Mouse (Mus musculus) heart, adult 18-20 months (tissue): ENCODE measurements around the gene Fat2. TPM values are rescaled to one million over a fixed set of nuclear protein-coding genes. Genes with fewer than 3 reads are reported as not detected.

Experiments
- DNase-seq, 2 experiments: peaks; one replicate each; pipeline ENCODE4 v3.0.0; 2021 to 2022; ENCODE audit warnings: mixed read lengths in 1 of 2
- total RNA-seq, 2 experiments: library from RNA; stranded (reverse); gene quantifications; 2 replicates each; pipeline ENCODE4 v1.2.3; 2021

The Fat2 gene
- total RNA-seq, 2 experiments from 2014 or later: 0.13 to 0.15 TPM

GRCm38 (mm10) chr11:55239496-55239895 lies 96.9 kb downstream of the Fat2 start:
- no peak for DNase-seq

DNA sequence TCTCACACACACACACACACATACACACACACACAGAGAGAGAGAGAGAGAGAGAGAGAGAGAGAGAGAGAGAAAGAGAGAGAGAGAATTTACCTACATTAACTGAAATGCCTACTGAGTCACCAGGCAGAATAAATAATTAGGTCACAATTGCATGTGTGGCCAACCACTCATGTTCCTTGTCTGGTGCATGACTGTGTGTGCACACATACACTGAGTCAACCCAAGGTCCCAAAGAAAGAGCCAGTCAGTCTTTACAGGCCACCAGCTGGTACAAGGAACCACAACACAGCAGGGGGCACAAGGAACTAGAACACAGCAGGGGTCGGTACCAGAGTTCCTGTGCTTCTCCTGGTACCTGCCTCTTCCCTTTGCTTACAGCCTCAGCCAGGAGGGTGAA lies 99.5 kb downstream of the Fat2 start:
- no peak for DNase-seq

- no peak for DNase-seq
Measured at GRCm38 (mm10) chr11:55234791-55235190, 101.6 kb downstream of the Fat2 start.

DNA sequence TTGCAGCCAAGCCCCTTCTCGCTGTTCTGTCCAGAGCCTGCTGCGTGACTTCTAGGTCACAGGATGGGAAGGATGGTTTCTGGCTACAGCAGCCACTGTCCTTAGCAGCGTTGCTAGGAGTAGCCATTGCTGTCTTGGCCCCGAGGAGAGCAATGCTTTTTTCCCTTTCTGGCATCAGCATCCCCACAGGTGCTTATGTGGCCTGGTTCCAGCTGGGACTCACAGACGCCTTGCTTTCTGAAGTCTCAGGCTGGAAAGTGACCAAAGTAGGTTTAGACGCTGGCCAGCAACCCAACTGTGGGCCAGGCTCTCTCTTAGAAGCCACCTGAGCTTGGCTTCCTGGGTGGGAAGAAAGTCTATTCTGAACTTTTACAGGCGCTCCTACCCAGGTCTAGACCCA lies 102.1 kb downstream of the Fat2 start:
- no peak for DNase-seq

- no peak for DNase-seq
Measured at GRCm38 (mm10) chr11:55231034-55231433, 105.3 kb downstream of the Fat2 start.

GRCm38 (mm10) chr11:55221306-55221705 lies 115.1 kb downstream of the Fat2 start:
- no peak for DNase-seq

- DNase-seq: no peak
Measured at GRCm38 (mm10) chr11:55218473-55218872, 117.9 kb downstream of the Fat2 start.

DNA sequence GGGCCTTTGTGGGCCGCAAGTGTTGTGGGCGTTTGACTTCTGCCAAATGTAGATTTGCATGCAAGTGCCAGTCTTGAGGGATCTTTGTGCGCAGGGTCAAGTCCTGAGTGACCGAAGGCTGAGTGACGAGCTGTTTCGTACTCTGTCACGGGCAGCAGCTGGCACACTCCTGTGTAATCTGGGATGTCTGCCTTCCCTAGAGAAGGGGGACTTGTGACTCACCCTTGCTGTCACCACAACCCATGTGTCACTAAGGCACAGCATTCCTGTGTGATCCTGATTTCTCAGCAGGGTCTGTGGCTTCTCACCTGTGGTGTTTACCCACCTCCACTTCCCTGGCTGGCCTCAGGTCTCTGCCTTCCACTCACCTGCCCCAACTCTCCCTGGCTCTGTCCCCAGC lies 118.5 kb downstream of the Fat2 start:
- no peak for DNase-seq

GRCm38 (mm10) chr11:55217418-55217817 lies 118.9 kb downstream of the Fat2 start:
- no peak for DNase-seq

DNA sequence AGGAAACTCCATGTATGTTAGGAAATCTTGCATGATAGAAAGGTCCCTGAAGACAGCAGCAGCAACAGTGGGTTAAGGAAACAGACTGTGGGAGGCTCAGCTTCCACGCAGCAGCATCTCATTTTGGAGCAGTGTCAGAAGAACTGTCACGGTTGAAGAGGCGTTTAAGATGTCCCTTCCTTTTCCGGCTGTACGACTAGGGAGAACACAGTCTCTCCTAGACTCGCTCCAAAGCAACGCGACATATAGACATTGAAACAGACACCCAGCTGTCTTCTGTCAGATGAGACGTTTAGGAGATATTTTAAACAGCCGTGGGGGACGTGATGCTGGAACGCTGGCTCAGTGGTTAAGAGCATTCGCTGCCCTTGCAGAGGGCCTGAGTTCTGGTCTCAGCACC lies 119.5 kb downstream of the Fat2 start:
- no peak for DNase-seq

- no peak for DNase-seq
Measured at GRCm38 (mm10) chr11:55216061-55216460, 120.3 kb downstream of the Fat2 start.

DNA sequence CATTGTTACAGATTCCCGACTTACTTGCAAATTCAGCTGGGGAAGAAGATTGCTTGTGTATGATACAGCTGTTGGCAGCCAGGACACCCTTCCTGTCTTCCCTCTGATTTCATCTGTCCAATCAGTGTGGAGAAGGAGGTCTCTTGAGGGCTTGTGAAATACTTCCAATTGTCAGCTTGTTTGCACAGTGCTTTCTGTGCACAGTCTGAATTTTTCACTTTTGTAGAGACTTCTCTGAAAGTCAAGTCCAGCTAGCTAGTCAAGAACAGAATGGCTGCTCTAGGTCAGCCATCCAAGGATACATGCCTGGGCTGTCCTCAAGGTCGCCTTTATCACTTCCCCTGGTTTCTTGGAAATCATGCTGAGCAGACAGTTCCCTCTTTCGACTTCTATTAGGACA lies 121.4 kb downstream of the Fat2 start:
- peak; percentile 36 to 58 for DNase-seq

DNA sequence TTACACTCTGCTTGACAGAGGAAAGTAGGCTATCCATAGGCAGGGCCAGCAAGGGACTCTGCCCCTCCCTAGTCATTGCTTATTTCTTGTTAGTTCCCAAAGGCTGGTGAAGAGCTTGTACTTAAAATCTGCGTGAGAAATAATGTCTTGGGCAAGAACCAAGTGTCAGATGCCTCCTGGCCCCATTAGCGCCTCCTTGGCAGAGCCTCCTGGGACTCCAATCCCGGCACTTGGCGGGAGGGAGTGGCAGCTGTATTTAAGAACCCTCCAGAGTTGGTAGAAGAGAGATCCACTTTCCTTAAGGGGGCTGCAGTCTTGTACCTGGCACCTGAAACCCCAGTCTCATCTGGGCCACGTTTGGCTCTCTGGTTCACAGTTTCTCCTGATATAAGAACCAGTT lies 122.2 kb downstream of the Fat2 start:
- DNase-seq: no peak

GRCm38 (mm10) chr11:55213518-55213917 lies 122.8 kb downstream of the Fat2 start:
- no peak for DNase-seq

DNA sequence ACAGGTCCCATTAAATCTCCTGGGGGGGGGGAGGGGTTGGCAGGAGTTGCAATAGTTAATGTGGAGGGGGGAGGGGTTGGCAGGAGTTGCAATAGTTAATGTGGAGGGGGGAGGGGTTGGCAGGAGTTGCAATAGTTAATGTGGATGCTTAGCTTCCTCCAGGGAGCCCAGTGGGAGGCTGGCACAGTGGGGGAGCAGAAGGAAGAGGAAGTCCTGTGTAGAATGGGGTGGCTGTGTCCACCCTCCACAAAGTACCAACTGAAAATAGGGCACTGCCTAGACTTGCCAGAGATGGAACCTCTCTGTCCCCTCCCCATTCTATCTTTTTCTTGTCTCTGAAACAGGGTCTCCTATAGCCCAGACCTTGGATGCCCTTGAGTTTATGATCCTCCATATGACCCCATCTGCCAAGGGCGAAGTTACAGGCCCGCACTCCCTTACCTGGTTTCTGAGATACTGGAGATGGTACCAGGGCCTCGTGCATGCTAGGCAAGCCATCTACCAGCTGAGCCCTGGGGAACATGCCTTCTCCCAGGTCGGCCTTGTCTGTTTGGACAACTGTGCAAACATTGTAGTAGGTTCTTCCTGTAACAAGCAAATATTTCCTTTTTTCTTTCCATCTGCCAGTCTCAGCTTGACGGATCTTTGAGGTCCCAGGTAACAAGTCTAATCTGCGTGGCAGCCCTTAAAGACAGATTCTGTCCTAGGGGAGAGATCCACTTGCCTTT lies 126.6 kb downstream of the Fat2 start:
- peak in 1 of 2 experiments; percentile 30 for DNase-seq

DNA sequence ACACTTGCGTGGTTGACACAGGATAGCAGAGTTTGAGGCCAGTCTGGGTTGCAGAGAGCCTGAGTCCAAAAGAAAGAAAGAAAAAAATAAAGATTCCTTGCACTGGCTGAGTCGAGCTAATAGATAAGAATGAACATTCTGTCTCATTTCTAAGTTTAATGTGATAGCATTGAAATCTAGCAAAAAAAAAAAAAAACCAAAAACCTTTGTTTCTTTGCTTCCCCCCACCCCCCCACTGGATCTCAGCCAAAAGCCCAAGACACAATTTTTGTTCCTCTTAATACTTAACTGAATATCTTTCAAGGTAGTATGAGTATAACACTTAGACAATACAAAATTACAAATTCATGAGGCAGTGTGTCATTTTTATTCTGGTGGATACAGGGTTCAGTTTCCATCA lies 127.3 kb downstream of the Fat2 start:
- no peak for DNase-seq

DNA sequence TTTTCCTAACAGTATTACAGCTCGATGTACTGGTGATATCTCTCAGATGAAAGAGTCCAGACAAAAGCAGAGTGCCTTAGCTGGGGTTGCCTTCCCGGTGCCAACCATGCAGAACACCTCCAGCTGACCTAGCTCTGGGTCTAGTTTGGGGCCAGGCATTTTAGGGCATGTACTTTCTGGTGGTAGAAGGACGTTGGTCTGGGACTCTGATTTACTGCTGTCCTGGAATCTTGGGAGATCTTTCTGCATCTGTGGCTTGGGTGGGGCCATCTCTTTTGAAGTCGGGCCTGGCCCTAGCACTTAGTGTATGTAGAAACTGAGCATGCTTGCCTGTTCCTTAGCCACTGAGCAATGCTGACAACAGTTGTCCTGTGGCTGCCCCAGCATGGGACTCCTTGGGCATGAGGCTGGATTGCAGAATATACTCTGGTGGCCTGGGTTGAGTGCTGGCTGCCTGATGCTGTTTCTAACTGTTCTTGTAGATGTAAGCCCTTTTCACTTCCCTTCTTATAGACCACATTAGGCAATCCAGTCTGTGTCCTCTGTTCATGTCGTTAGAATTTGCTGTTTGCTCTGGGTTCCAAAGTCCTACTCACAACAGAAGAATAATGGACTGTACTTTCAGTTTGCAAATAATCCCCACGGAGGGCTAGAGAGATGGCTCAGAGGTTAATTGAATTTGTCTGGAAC lies 128.2 kb downstream of the Fat2 start:
- DNase-seq: peak in 1 of 2 experiments; percentile 56

DNA sequence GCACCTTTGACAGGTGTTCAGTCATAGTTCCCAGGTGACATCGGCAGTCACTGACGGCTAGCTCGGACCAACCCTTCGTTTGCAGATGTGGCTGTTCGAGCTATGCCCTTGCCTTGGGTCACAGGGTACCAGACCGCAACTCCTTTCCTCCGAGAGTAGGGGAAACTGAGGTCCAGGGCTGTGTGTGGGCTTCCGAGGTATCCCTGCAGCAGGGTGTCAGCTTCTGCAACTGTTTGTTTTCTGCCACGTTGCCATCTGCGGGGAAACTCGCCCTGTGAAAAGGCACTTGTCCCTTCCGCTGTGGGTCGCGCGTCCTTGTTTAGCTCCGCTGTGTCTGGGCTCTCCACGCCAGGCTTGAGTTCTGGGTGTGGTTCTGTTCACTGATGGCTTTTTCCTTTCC lies 131.8 kb downstream of the Fat2 start:
- DNase-seq: peak; percentile 27 to 69

- DNase-seq: peak; percentile 96 to 98
Measured at GRCm38 (mm10) chr11:55204159-55204596, 132.2 kb downstream of the Fat2 start, which contains the start of gene Slc36a1. Gene Slc36a1 (plus strand): TSS chr11:55204350.
